Mouse (Mus musculus): ENCODE measurements around the gene AU040320. TPM values are rescaled to one million over a fixed set of nuclear protein-coding genes. Genes with fewer than 3 reads are reported as not detected.

AU040320 gene
- total RNA-seq (2023) = 10 to 100 TPM; 48.6 to 58.5 TPM

DNA sequence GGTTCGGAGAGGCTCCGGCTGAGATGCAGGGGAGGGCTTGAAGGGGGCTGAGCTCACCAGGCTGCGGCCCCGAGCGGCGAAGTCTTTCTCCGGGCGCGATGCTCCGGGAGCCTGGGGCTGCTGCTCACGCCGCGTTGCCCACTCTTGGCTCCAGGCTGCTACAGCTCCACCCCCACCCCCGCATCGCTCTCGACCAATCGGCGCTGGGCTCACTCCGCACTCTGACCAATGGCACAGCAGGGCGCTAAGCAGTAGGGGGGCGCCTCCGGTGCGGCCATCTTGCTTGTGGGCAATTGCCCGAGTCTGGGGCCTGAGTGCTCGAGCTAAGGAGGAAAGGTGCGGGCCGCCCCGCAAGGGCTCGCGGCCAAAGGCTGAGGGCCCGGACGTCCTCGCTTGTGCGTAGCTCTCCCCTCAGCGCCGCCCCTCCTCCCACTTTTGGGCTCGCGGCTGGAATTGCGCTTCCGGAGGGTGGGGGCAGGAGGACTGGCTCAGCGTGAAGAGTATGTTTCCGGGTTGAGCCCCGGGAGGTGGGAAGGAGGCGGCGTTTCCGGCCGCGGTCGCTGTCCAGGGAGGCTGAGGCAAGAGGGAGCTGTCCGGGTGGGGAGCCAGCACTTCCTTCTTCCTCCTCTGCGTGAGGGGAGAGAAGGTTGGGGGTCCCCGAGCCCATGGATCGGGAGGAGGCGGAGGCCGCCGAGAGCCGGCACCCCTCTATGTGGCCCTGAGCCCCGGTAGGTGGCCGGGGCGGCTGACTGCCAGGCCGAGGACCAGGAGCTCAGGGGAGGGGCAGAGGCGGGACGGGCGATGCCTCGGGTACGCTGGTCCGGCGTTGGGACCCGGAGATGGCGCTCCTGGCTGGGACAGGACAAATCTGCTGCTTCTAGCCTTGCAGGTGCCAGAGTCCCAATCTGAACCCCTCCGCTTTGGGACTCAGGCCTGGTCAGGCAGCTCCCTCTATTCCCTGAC is at the start of gene AU040320, which contains the start of gene Ncdn:
Gene AU040320 (plus strand): TSS at position 277 of the 963 bp plus-strand sequence.
Gene Ncdn (minus strand): TSS at position 171 of the 963 bp plus-strand sequence.

DNA sequence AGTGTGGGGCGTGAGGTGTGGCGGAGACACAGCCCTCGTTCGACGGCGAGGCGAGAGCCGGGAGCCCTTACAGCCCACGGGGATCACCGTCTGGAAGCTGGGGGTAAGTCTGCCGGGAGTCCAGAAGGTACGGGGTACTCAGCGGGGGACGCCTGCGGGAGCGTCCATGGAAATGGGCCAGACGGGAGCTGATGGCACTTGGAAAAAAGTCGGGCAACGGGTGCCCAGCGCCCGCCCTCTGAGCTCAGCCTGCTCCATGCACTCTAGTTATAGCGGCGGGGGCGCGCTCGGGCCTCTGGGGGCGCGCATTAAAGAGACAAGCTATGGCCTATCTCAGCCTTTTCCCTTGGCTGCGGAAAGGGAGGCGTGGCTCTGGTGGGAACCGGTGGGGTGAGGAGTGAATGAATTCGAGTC is 17.3 kb upstream of the AU040320 start, which contains the start of gene Tfap2e:
Gene Tfap2e (minus strand): TSS at position 240 of the 414 bp plus-strand sequence.

Other genes starting within 250 kb of the AU040320 start
- gene Ago4, start 220.1 kb upstream of the AU040320 start, total RNA-seq (2023) = 10 to 100 TPM in 1 of 2 experiments, 1 to 10 TPM in 1; 9.2 to 10.8 TPM
- gene Clspn, start 196.6 kb upstream of the AU040320 start, total RNA-seq (2023) = 10 to 100 TPM; 30.7 to 32.7 TPM
- 1 to 10 TPM in 1 of 2 experiments, under 1 TPM in 1; 0.97 to 1.1 TPM for gene 5730409E04Rik, start 143.7 kb upstream of the AU040320 start, total RNA-seq (2023)
- gene Psmb2, start 75.9 kb upstream of the AU040320 start, total RNA-seq (2023) = 10 to 100 TPM; 80.6 to 94.2 TPM
- gene Tfap2e, start 17.3 kb upstream of the AU040320 start, total RNA-seq (2023) = not detected
- gene Ncdn, start 106 bp upstream of the AU040320 start, total RNA-seq (2023) = 10 to 100 TPM; 14.2 to 15.0 TPM
- gene Zmym4, start 214.6 kb downstream of the AU040320 start, total RNA-seq (2023) = 10 to 100 TPM; 10.3 to 12.3 TPM